Mouse (Mus musculus) liver, embryonic 13.5 days (tissue): ENCODE data around the gene Prr7. TPM values are rescaled to one million over a fixed set of nuclear protein-coding genes. Genes with fewer than 3 reads are reported as not detected.
A peak's percentile ranks its signal among the peaks of the same experiment; 100 is the strongest.

Experiments used
- ATAC-seq: fragments of 200-750 bp; cut with Nextera tagmentation; 2 replicates; pipeline ENCODE4 v1.8.0; 2017; ENCODE audit warnings: low read depth, mild to moderate bottlenecking, moderate number of reproducible peaks, moderate library complexity
- DNase-seq: peaks from one replicate; pipeline ENCODE4 v3.0.0; 2022
- H3K27ac ChIP-seq: fragments of 300-500 bp; sonication (generic); 2 replicates; pipeline ENCODE4 v1.5.1; 2015; ENCODE audit warnings: moderate library complexity, mild to moderate bottlenecking, inconsistent platforms
- H3K27me3 ChIP-seq: fragments of 300-500 bp; sonication (generic); 2 replicates; pipeline ENCODE4 v1.6.1; 2015; ENCODE audit warnings: mild to moderate bottlenecking, inconsistent platforms
- H3K36me3 ChIP-seq: fragments of 300-500 bp; sonication (generic); 2 replicates; pipeline ENCODE4 v1.6.1; 2015; ENCODE audit warnings: mild to moderate bottlenecking, inconsistent platforms
- H3K4me1 ChIP-seq: fragments of 300-500 bp; sonication (generic); replicated peaks from 2 replicates; pipeline ENCODE4 v1.6.1; 2015; ENCODE audit warnings: inconsistent platforms
- H3K4me2 ChIP-seq: fragments of 300-500 bp; sonication (generic); 2 replicates; pipeline ENCODE4 v1.6.1; 2015; ENCODE audit warnings: inconsistent platforms, mild to moderate bottlenecking, moderate library complexity
- H3K4me3 ChIP-seq: fragments of 300-500 bp; sonication (generic); replicated peaks from 2 replicates; pipeline ENCODE4 v1.5.1; 2015; ENCODE audit warnings: mild to moderate bottlenecking, inconsistent platforms
- H3K9ac ChIP-seq: fragments of 300-500 bp; sonication (generic); 2 replicates; pipeline ENCODE4 v1.6.1; 2015; ENCODE audit warnings: mild to moderate bottlenecking, inconsistent platforms
- H3K9me3 ChIP-seq: fragments of 300-500 bp; sonication (generic); replicated peaks from 2 replicates; pipeline ENCODE4 v1.6.1; 2016; ENCODE audit warnings: inconsistent platforms
- WGBS: fragments of 180-500 bp; shearing (Covaris S2); methylation state at CpG from one replicate; pipeline ENCODE4 v1.1.7; 2015; ENCODE audit not compliant: insufficient replicate concordance; 5-methylcytosine and 5-hydroxymethylcytosine counted together
- polyA plus RNA-seq: library from polyadenylated mRNA; unstranded; fragments of >200 nt; fragmentation: Nextera tagmentation; extraction: Ambion mirVana; gene quantifications from 2 replicates; pipeline ENCODE4 v1.2.1, GENCODE M21; 2015

Gene Prr7
- polyA plus RNA-seq = not detected in 2 replicates

GRCm38 (mm10) chr13:55464027-55464884, at the start of gene Prr7:
Gene Prr7, plus strand, starts transcription at chr13:55464267.
- H3K27ac ChIP-seq = no peak within 1 kb of the TSS; the same call in 1 of the 2 replicates
- H3K9ac ChIP-seq = peak within 1 kb of the TSS; percentile 52
- H3K27me3 ChIP-seq = peaks cover 71% of the 10 kb centered on the region
- ATAC-seq (no peak), DNase-seq (no peak)
- H3K4me2 ChIP-seq = peak within 1 kb of the TSS; percentile 75
- peaks cover 25% of the 10 kb centered on the region for H3K4me1 ChIP-seq
- 2% methylated on average over 76 of the region's 84 CpGs for whole genome bisulfite sequencing
- peak within 1 kb of the TSS; percentile 55 for H3K4me3 ChIP-seq
- no peaks in the 10 kb centered on the region for H3K9me3 ChIP-seq
- H3K36me3 ChIP-seq = peaks cover 30% of the 10 kb centered on the region

- H3K9ac ChIP-seq = peak within 1 kb of the TSS; percentile 36; the same call in 1 of the 2 replicates
- H3K27me3 ChIP-seq = peaks cover 83% of the 10 kb centered on the region
- DNase-seq = no peak
- peak within 1 kb of the TSS; percentile 17; the same call in 1 of the 2 replicates for H3K4me3 ChIP-seq
- WGBS = 14% methylated on average over 41 of the region's 41 CpGs
- H3K4me2 ChIP-seq = peak within 1 kb of the TSS; percentile 50
- H3K27ac ChIP-seq = no peak within 1 kb of the TSS
- no peaks in the 10 kb centered on the region for H3K9me3 ChIP-seq
- peaks cover 21% of the 10 kb centered on the region for H3K4me1 ChIP-seq
- H3K36me3 ChIP-seq = no peaks in the 10 kb centered on the region
- ATAC-seq = no peak
Observed at GRCm38 (mm10) chr13:55414743-55415380, 49.2 kb upstream of the Prr7 start, which contains the start of gene Pfn3. Gene Pfn3, minus strand, starts transcription at chr13:55415232.

GRCm38 (mm10) chr13:55418004-55418403, 46.1 kb upstream of the Prr7 start:
- no peak overlapping the region for H3K4me2 ChIP-seq
- WGBS = 8% methylated on average over 12 of the region's 12 CpGs
- H3K27me3 ChIP-seq = peaks cover 84% of the 10 kb centered on the region

GRCm38 (mm10) chr13:55419142-55419541, 44.9 kb upstream of the Prr7 start:
- peaks cover 73% of the 10 kb centered on the region for H3K27me3 ChIP-seq
- H3K9ac ChIP-seq = no peak overlapping the region
- H3K4me1 ChIP-seq = peaks cover 31% of the 10 kb centered on the region
- ATAC-seq (no peak), DNase-seq (no peak)
- 54% methylated on average over 5 of the region's 5 CpGs for WGBS
- no peak overlapping the region for H3K4me2 ChIP-seq
- H3K27ac ChIP-seq = no peak overlapping the region
- no peak overlapping the region for H3K4me3 ChIP-seq
- no peaks in the 10 kb centered on the region for H3K36me3 ChIP-seq
- H3K9me3 ChIP-seq = no peaks in the 10 kb centered on the region

More at GRCm38 (mm10) chr13:55418004-55418403, 46.1 kb upstream of the Prr7 start:
- no peak overlapping the region for H3K9ac ChIP-seq
- H3K27ac ChIP-seq = no peak overlapping the region
- DNase-seq = peak; percentile 59
- H3K4me3 ChIP-seq = no peak overlapping the region
- H3K9me3 ChIP-seq = no peaks in the 10 kb centered on the region
- H3K36me3 ChIP-seq = no peaks in the 10 kb centered on the region
- ATAC-seq = peak; percentile 64
- H3K4me1 ChIP-seq = peaks cover 38% of the 10 kb centered on the region

GRCm38 (mm10) chr13:55420018-55420932, 43.8 kb upstream of the Prr7 start:
- Histone ChIP-seq H3K9me3 (no peaks in the 10 kb centered on the region), H3K4me3 (no peak overlapping the region), H3K27ac (no peak overlapping the region), H3K4me2 (no peak overlapping the region), H3K4me1 (peaks cover 25% of the 10 kb centered on the region), H3K27me3 (peaks cover 65% of the 10 kb centered on the region), H3K9ac (no peak overlapping the region), H3K36me3 (no peaks in the 10 kb centered on the region)
- 21% methylated on average over 51 of the region's 51 CpGs for WGBS
- ATAC-seq (peak; percentile 29), DNase-seq (no peak)

- Histone ChIP-seq H3K4me2 (peak overlapping the region; percentile 17; the same call in 1 of the 2 replicates), H3K9me3 (no peaks in the 10 kb centered on the region), H3K4me1 (peaks cover 30% of the 10 kb centered on the region), H3K27ac (no peak overlapping the region), H3K9ac (no peak overlapping the region), H3K36me3 (no peaks in the 10 kb centered on the region), H3K4me3 (no peak overlapping the region), H3K27me3 (peaks cover 61% of the 10 kb centered on the region)
- 10% methylated on average over 35 of the region's 35 CpGs for WGBS
- ATAC-seq = peak; percentile 11; the same call in 1 of the 2 replicates
- DNase-seq = no peak
Observed at GRCm38 (mm10) chr13:55420933-55421800, 42.9 kb upstream of the Prr7 start.

- no peak within 1 kb of the TSS; the same call in 1 of the 2 replicates for H3K27ac ChIP-seq
- WGBS = 67% methylated on average over 10 of the region's 10 CpGs
- no peaks in the 10 kb centered on the region for H3K36me3 ChIP-seq
- DNase-seq (no peak), ATAC-seq (no peak)
- peak within 1 kb of the TSS; percentile 43; the same call in 1 of the 2 replicates for H3K9ac ChIP-seq
- peak within 1 kb of the TSS; percentile 27 for H3K4me3 ChIP-seq
- peak within 1 kb of the TSS; percentile 52 for H3K4me2 ChIP-seq
- H3K9me3 ChIP-seq = no peaks in the 10 kb centered on the region
- peaks cover 17% of the 10 kb centered on the region for H3K27me3 ChIP-seq
- peaks cover 11% of the 10 kb centered on the region for H3K4me1 ChIP-seq
Observed at GRCm38 (mm10) chr13:55426613-55427012, 37.5 kb upstream of the Prr7 start, which contains the start of gene F12. Gene F12, minus strand, starts transcription at chr13:55426793.

GRCm38 (mm10) chr13:55429226-55429888, 34.7 kb upstream of the Prr7 start:
- H3K9me3 ChIP-seq = no peaks in the 10 kb centered on the region
- WGBS = 29% methylated on average over 12 of the region's 12 CpGs
- H3K36me3 ChIP-seq = no peaks in the 10 kb centered on the region
- peak overlapping the region; percentile 37; the same call in 1 of the 2 replicates for H3K27ac ChIP-seq
- peak; percentile 77 for ATAC-seq
- peaks cover 9% of the 10 kb centered on the region for H3K4me1 ChIP-seq
- DNase-seq = no peak
- H3K4me3 ChIP-seq = no peak overlapping the region
- H3K9ac ChIP-seq = no peak overlapping the region
- 0 out of 2 replicates have a peak, but pooled peaks cover 3% of the 10 kb centered on the region for H3K27me3 ChIP-seq
- H3K4me2 ChIP-seq = peak overlapping the region; percentile 26; the same call in 1 of the 2 replicates

GRCm38 (mm10) chr13:55430566-55430965, 33.5 kb upstream of the Prr7 start:
- Histone ChIP-seq H3K9ac (no peak overlapping the region), H3K36me3 (no peaks in the 10 kb centered on the region), H3K27me3 (no peaks in the 10 kb centered on the region), H3K27ac (no peak overlapping the region), H3K4me2 (no peak overlapping the region), H3K9me3 (no peaks in the 10 kb centered on the region), H3K4me1 (peaks cover 9% of the 10 kb centered on the region), H3K4me3 (no peak overlapping the region)
- 70% methylated on average over 2 of the region's 2 CpGs for WGBS
- DNase-seq (no peak), ATAC-seq (no peak)
